Mouse (Mus musculus) left cerebral cortex, postnatal 25 days (tissue): ENCODE results near the gene Pym1. TPM values are rescaled to one million over a fixed set of nuclear protein-coding genes. Genes with fewer than 3 reads are reported as not detected.

Source experiments
- DNase-seq, 2 experiments: peaks; one replicate each; pipeline ENCODE4 v3.0.0; 2022; ENCODE audit warnings: low spot score in 2 of 2, mixed read lengths in 1 of 2
- intact Hi-C: fragments of 180-260 bp; cut with DNase I; formaldehyde crosslinking; loops from one replicate; pipeline ENCODE4 v1.15.1; 2025
- total RNA-seq, 2 experiments: library from RNA; stranded (reverse); gene quantifications; 2 replicates each; pipeline ENCODE4 v1.2.3; 2021

Pym1 gene
- total RNA-seq, 2 experiments from 2014 or later: 28.8 to 29.5 TPM

- intact Hi-C loops: no loop called here
- no peak for DNase-seq
Observed at GRCm38 (mm10) chr10:128803361-128803760, 55.7 kb downstream of the Pym1 start.

- peak; percentile 74 to 83 for DNase-seq
- intact Hi-C loops: loop anchor here (1.0 kb wide), 1 partner anchor 56 kb away; no protein-coding TSS in a partner anchor
Observed at GRCm38 (mm10) chr10:128803771-128804270, 56.1 kb downstream of the Pym1 start, which contains the start of gene Dnajc14. Dnajc14 (plus strand) TSS chr10:128804062.

GRCm38 (mm10) chr10:128804271-128805091 lies 56.8 kb downstream of the Pym1 start, which contains the start of gene Tmem198b:
Tmem198b (minus strand) TSS chr10:128804370.
- intact Hi-C loops: loop anchor here (1.0 kb wide), 1 partner anchor 56 kb away; no protein-coding TSS in a partner anchor
- peak; percentile 73 to 78 for DNase-seq

GRCm38 (mm10) chr10:128805092-128806000 lies 57.7 kb downstream of the Pym1 start:
- peak; percentile 94 to 97 for DNase-seq
- intact Hi-C loops: no loop called here

- intact Hi-C loops: no loop called here
- DNase-seq: no peak
Observed at GRCm38 (mm10) chr10:128806086-128806485, 58.4 kb downstream of the Pym1 start.

- intact Hi-C loops: no loop called here
- no peak for DNase-seq
Observed at GRCm38 (mm10) chr10:128807018-128807417, 59.3 kb downstream of the Pym1 start.

Other genes starting within 250 kb of the Pym1 start
- 10 to 100 TPM; 22.9 to 24.0 TPM for gene Myl6b, start 249.2 kb upstream of the Pym1 start, total RNA-seq
- 1 to 10 TPM; 7.9 to 8.0 TPM for gene Esyt1, start 222.0 kb upstream of the Pym1 start, total RNA-seq
- 10 to 100 TPM; 13.2 to 13.5 TPM for gene Zc3h10, start 200.1 kb upstream of the Pym1 start, total RNA-seq
- 1,000 to 10,000 TPM; 1,545 to 1,604 TPM for gene Rpl41, start 198.6 kb upstream of the Pym1 start, total RNA-seq
- 10 to 100 TPM; 56.7 to 62.7 TPM for gene Pa2g4, start 181.9 kb upstream of the Pym1 start, total RNA-seq
- 1 to 10 TPM; 5.8 to 7.6 TPM for gene Erbb3, start 158.2 kb upstream of the Pym1 start, total RNA-seq
- gene Rps26, start 121.1 kb upstream of the Pym1 start, total RNA-seq: 100 to 1,000 TPM; 235 to 247 TPM
- 10 to 100 TPM; 17.9 to 18.9 TPM for gene Ikzf4, start 101.9 kb upstream of the Pym1 start, total RNA-seq
- gene Suox, start 73.8 kb upstream of the Pym1 start, total RNA-seq: 10 to 100 TPM; 10.8 to 12.3 TPM
- 100 to 1,000 TPM; 125 to 132 TPM for gene Rab5b, start 51.6 kb upstream of the Pym1 start, total RNA-seq
- gene Pmel, start 43.7 kb upstream of the Pym1 start, total RNA-seq: under 1 TPM; 0.39 to 0.96 TPM
- 1 to 10 TPM; 2.5 to 3.2 TPM for gene Cdk2, start 42.9 kb upstream of the Pym1 start, total RNA-seq
- 1 to 10 TPM; 5.1 to 6.3 TPM for gene Dgka, start 3.0 kb upstream of the Pym1 start, total RNA-seq
- under 1 TPM; 0.39 to 0.78 TPM for gene Mmp19, start 43.0 kb downstream of the Pym1 start, total RNA-seq
- gene Dnajc14, start 56.2 kb downstream of the Pym1 start, total RNA-seq: 10 to 100 TPM; 65.6 to 66.1 TPM
- gene Tmem198b, start 56.5 kb downstream of the Pym1 start, total RNA-seq: 10 to 100 TPM in 1 of 2 experiments, 1 to 10 TPM in 1; 8.8 to 10.2 TPM
- gene Sarnp, start 69.4 kb downstream of the Pym1 start, total RNA-seq: 10 to 100 TPM; 37.1 to 40.7 TPM
- gene Ormdl2, start 73.8 kb downstream of the Pym1 start, total RNA-seq: 1 to 10 TPM; 6.9 to 7.5 TPM
- 10 to 100 TPM; 12.8 to 14.9 TPM for gene Gdf11, start 143.8 kb downstream of the Pym1 start, total RNA-seq
- gene Cd63, start 153.1 kb downstream of the Pym1 start, total RNA-seq: 10 to 100 TPM; 65.0 to 74.0 TPM
- gene Rdh5, start 175.0 kb downstream of the Pym1 start, total RNA-seq: 1 to 10 TPM; 6.0 to 8.2 TPM
- 10 to 100 TPM; 81.4 to 86.2 TPM for gene Bloc1s1, start 176.1 kb downstream of the Pym1 start, total RNA-seq
- 10 to 100 TPM; 12.4 to 15.5 TPM for gene Itga7, start 185.9 kb downstream of the Pym1 start, total RNA-seq
- gene Mettl7b, start 213.1 kb downstream of the Pym1 start, total RNA-seq: not detected
- not detected for gene Olfr9, start 241.5 kb downstream of the Pym1 start, total RNA-seq